Mouse (Mus musculus): Measurements from ENCODE around the gene Foxp1.

- TF ChIP-seq POLR2A (IDR thresholded peaks at IDR 0.05; ENCODE audit: borderline replicate concordance, control insufficient read depth, low read depth, low read length) (no peak), CTCF (IDR thresholded peaks at IDR 0.05; ENCODE audit: control insufficient read depth, insufficient read depth, low read length) (no peak)
Measured at GRCm38 (mm10) chr6:99327721-99328120, 194.8 kb downstream of the Foxp1 start.

All from bone marrow, adult 2 months (tissue).